Mouse (Mus musculus) layer of hippocampus, adult 9-11 months (tissue): ENCODE measurements at regions not wholly inside any gene's neighbourhood (a gene's known extent, or its start where the extent isn't known, plus 50 kb on each side); places are given as distances from the start of the nearest gene placed in this dataset.

Source experiments
- DNase-seq: peaks from one replicate; pipeline ENCODE4 v3.0.0; 2022

- DNase-seq = no peak
Measured at GRCm38 (mm10) chr13:117334125-117334524, 113.2 kb upstream of the Gm17509 start.

GRCm38 (mm10) chr13:117334539-117334938 lies 113.7 kb upstream of the Gm17509 start:
- no peak for DNase-seq

GRCm38 (mm10) chr13:117381086-117381595 lies 160.3 kb upstream of the Gm17509 start:
- DNase-seq = no peak

GRCm38 (mm10) chr13:117383480-117384137 lies 162.7 kb upstream of the Gm17509 start:
- DNase-seq = no peak

GRCm38 (mm10) chr13:117390287-117390686 lies 169.4 kb upstream of the Gm17509 start:
- no peak for DNase-seq

- DNase-seq = no peak
Measured at GRCm38 (mm10) chr13:117393488-117393887, 172.6 kb upstream of the Gm17509 start.

- no peak for DNase-seq
Measured at GRCm38 (mm10) chr13:117401245-117401644, 180.4 kb upstream of the Gm17509 start.

GRCm38 (mm10) chr13:117409940-117410339 lies 189.1 kb upstream of the Gm17509 start:
- no peak for DNase-seq

- DNase-seq = no peak
Measured at GRCm38 (mm10) chr13:117413616-117414015, 188.5 kb upstream of the Hcn1 start.

GRCm38 (mm10) chr13:117423558-117423957 lies 178.6 kb upstream of the Hcn1 start:
- DNase-seq = no peak

GRCm38 (mm10) chr13:117425015-117425414 lies 177.1 kb upstream of the Hcn1 start:
- DNase-seq = no peak

GRCm38 (mm10) chr13:117467407-117467806 lies 134.7 kb upstream of the Hcn1 start:
- no peak for DNase-seq

- no peak for DNase-seq
Measured at GRCm38 (mm10) chr13:117472726-117473125, 129.4 kb upstream of the Hcn1 start.

GRCm38 (mm10) chr13:117482624-117483023 lies 119.5 kb upstream of the Hcn1 start:
- no peak for DNase-seq

- DNase-seq = no peak
Measured at GRCm38 (mm10) chr13:117508746-117509145, 93.4 kb upstream of the Hcn1 start.

GRCm38 (mm10) chr13:117550108-117550507 lies 52.0 kb upstream of the Hcn1 start:
- DNase-seq = peak; percentile 24
